Mouse (Mus musculus) ZHBTc4 (cell line): ENCODE measurements around the gene Ppfia4.
A peak's percentile ranks its signal among the peaks of the same experiment; 100 is the strongest.
"Not testable (repeated sequence)": the region's sequence is repeated elsewhere in the genome, so short reads cannot be mapped to it uniquely, and the experiment has no call there.

Source experiments
- DNase-seq: peaks from one replicate; pipeline ENCODE4 v3.0.0-alpha.2; 2011; ENCODE audit warnings: low read depth, low spot score

Gene Ppfia4

GRCm38 (mm10) chr1:134272754-134273250 lies 59.9 kb downstream of the Ppfia4 start:
- no peak for DNase-seq

- DNase-seq = peak; percentile 74
Measured at GRCm38 (mm10) chr1:134270026-134270425, 62.7 kb downstream of the Ppfia4 start.

- DNase-seq = no peak
Measured at GRCm38 (mm10) chr1:134265797-134266196, 66.9 kb downstream of the Ppfia4 start.

- DNase-seq = peak; percentile 46
Measured at GRCm38 (mm10) chr1:134264341-134264740, 68.4 kb downstream of the Ppfia4 start.

GRCm38 (mm10) chr1:134249681-134250080 lies 83.0 kb downstream of the Ppfia4 start:
- not testable (repeated sequence) for DNase-seq
